Mouse (Mus musculus) urinary bladder, postnatal 25 days (tissue): ENCODE measurements around the gene Olfr1239.

Source experiments
- DNase-seq: peaks from one replicate; pipeline ENCODE4 v3.0.0; 2022; ENCODE audit warnings: low spot score

Gene Olfr1239

DNA sequence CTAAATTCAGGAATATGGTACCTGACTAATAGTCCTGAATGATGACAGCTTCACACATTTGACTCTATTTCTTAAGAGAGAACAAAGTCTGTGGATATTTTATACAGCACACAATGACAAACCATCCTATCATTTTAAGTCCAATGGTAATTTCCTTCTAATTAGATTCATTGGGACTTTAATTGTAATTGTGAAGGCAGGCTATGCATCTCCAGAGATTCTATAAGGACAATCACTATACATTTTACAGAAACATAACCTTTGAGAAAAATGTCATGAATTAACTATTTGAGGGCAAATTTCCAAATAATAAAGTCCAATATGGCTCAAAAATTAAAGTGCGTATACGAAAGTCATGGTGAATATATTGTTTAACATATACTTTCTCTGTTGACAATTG lies at the start of gene Olfr1239:
Gene Olfr1239, minus strand, starts transcription at position 101 of the 400 bp plus-strand sequence.
- DNase-seq, result no peak

DNA sequence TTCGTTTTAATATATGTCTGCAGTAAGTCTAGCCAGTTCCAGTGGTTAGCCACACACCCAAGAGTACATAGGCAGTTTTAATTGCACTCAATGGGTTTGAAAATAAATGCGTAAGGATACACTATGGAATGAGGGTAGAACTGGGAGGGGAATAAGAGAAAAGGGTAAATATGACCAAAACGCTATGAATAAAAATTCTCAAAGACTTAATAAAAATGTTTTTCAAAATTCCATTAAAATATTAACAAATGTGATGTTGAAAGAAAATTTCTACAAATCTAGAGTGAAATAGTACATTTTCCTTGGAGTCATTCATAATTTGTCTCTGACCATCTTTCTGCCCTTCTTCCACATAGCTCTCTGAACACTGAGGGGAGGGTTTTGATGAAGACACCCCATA lies 22.7 kb upstream of the Olfr1239 start, which contains the start of gene Olfr1240:
Gene Olfr1240, minus strand, starts transcription at position 101 of the 400 bp plus-strand sequence.
- DNase-seq, result no peak

DNA sequence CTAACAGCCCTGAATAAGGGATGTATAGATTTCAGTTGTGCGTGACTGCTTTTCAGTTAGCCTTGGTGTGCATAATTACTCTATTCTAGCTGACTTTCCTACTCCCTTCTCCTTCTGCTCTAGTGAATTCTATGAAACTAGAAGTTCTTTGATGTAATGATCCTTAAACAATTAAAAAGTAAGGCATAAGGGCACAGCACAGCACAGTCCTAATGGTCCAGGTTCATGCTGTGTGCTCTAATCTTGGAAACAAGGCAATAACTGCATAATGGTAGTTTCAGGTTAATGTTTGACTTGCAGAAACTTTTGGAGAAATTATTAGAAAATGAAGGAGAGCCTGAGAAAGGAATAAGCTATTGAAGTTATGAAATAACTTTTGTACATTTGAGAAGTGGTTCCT lies 5.7 kb downstream of the Olfr1239 start:
- DNase-seq, result no peak

DNA sequence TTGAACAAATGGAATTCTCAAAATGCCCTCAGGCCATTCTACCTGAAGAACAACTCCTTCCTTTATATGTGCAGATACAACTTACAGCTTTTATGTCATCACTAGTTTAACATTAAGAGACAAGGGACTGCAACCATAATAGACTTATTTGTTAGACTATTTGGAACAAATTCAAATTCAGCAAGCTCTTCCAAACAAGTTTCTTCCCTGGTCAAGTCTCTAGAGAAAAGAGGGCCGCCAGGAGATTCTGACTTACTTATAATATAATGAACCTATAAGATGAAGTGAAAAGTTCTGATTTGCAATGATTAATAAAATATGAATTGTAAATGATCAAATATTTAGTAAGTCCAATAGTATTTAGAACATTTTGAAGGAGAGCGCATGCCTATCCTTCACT lies 10.6 kb downstream of the Olfr1239 start, which contains the start of gene Olfr1238:
Gene Olfr1238, minus strand, starts transcription at position 101 of the 400 bp plus-strand sequence.
- no peak for DNase-seq

DNA sequence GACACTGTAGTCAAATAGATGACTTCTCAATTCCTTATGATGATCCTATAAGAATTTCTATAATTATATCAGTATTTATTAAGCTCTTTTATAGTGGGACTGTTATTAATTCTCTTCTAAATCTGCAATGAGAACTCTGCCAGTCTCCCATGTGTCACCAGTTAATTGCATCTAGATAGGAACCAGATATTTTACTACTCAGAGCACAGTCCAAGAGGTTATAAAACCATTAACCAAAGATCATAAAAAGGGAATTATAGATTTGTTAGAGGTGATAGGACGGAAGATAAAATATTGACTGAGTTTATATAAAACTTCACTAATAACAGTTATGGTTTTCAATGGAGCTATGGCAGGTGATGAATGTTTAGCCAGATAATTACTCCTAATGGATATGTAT lies 19.3 kb downstream of the Olfr1239 start:
- no peak for DNase-seq
